Mouse (Mus musculus): ENCODE measurements around the gene Serpina9. TPM values are rescaled to one million over a fixed set of nuclear protein-coding genes. Genes with fewer than 3 reads are reported as not detected.
"Not testable (repeated sequence)": the region's sequence is repeated elsewhere in the genome, so short reads cannot be mapped to it uniquely, and the experiment has no call there.

Serpina9 gene
- polyA plus RNA-seq, 2 experiments, result 0.10 to 0.16 TPM

DNA sequence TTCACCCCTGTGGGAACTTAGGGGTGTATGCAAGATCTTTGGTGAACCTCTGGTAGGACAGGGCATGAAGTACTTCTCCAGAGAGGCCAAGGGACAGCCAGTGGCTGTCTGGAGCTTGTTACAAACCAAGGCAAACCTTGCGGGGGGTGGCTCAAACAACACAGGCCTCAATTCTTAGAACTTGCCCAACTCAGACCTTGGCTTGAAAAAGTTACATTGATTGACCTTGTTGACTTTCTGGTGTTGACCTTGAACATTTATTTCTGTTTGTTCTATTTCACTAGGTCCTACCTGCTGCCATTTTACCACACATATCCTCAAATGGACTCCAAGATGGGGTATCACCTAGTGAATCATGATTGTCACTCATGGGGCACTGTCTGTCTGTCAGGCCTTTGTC, 51.8 kb downstream of the Serpina9 start:
- H3K27me3 ChIP-seq (ENCODE audit: control insufficient read depth, insufficient read depth, low read length), result no peaks in the 10 kb centered on the region

DNA sequence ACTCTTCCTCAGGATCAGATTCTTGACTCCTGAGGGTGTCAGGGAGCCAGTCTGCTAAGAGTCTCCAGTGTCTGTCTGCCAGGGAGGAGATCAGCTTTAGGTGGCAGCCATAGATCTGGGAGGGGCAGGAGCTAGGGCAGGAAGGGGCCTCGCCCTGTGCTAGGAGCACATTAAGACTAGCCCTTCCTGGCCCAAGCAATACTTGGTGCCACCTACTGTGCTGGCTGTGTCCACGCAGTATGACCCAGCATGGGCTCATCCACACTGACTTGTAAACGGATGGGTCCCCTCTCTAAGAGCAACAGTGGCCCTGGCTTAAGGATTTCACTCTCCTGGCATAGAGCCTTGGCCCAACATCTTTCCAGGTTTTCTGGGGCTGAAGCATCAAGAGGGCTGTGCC, 54.8 kb downstream of the Serpina9 start, which contains the start of gene Serpina1e:
TSS of gene Serpina1e (minus strand) at position 178 of the 400 bp plus-strand sequence.
- no peak within 1 kb of the TSS for H3K4me2 ChIP-seq (replicated peaks; ENCODE audit: low read depth, low read length, severe bottlenecking)
- H3K4me3 ChIP-seq (replicated peaks; ENCODE audit: low read length), result no peak within 1 kb of the TSS
- 73% methylated on average over 3 of the region's 3 CpGs for WGBS
- H3K9me3 ChIP-seq (ENCODE audit: control insufficient read depth, low read length), result no peaks in the 10 kb centered on the region
- no peaks in the 10 kb centered on the region for H3K36me3 ChIP-seq (ENCODE audit: control insufficient read depth, insufficient read depth, low read length)
- no peak for ATAC-seq (ENCODE audit: low FRiP score, low read depth)
- no peaks in the 10 kb centered on the region for H3K27me3 ChIP-seq (ENCODE audit: control insufficient read depth, insufficient read depth, low read length)
- H3K27ac ChIP-seq (replicated peaks; ENCODE audit: low read depth, low read length), result no peak within 1 kb of the TSS
- TF ChIP-seq POLR2A (IDR thresholded peaks at IDR 0.05; ENCODE audit: borderline replicate concordance, extremely low read depth, insufficient read depth, insufficient read length), result no peak
- no peak within 1 kb of the TSS for H3K9ac ChIP-seq (ENCODE audit: low read depth, low read length, severe bottlenecking)
- no peaks in the 10 kb centered on the region for H3K4me1 ChIP-seq (ENCODE audit: control insufficient read depth, insufficient read depth, low read length)
- DNase-seq (ENCODE audit: low spot score), result no peak

More for the DNA sequence above, 51.8 kb downstream of the Serpina9 start:
- Histone ChIP-seq H3K4me3 (replicated peaks; ENCODE audit: low read length) (no peak overlapping the region), H3K36me3 (ENCODE audit: control insufficient read depth, insufficient read depth, low read length) (no peaks in the 10 kb centered on the region), H3K9me3 (ENCODE audit: control insufficient read depth, low read length) (no peaks in the 10 kb centered on the region), H3K4me2 (replicated peaks; ENCODE audit: low read depth, low read length, severe bottlenecking) (no peak overlapping the region), H3K4me1 (ENCODE audit: control insufficient read depth, insufficient read depth, low read length) (no peaks in the 10 kb centered on the region), H3K27ac (replicated peaks; ENCODE audit: low read depth, low read length) (no peak overlapping the region), H3K9ac (ENCODE audit: low read depth, low read length, severe bottlenecking) (no peak overlapping the region)
- TF ChIP-seq POLR2A (IDR thresholded peaks at IDR 0.05; ENCODE audit: borderline replicate concordance, extremely low read depth, insufficient read depth, insufficient read length), result no peak
- no peak for DNase-seq (ENCODE audit: low spot score)
- 100% methylated on average over 1 of the region's 1 CpGs for WGBS
- ATAC-seq (ENCODE audit: low FRiP score, low read depth), result no peak

DNA sequence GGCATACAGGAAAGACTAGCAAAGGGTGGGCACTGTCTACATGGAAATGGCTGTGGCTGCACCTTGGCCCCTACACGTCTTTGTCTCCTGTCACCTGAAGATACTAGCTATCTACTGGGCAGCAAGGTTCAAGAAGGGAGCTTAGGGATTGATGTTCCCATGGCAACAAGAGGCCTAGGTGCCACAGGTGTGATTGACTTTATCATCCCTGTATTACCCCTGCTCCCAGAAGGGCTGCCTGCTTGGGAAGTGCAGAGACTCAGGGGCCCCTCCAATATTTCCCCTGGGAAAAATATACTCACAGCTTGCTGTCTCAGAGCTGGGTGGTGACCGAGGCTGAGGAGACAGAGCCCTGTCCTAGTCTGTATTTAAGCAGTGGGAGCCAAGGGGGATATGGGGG, 57.0 kb downstream of the Serpina9 start:
- H3K9ac ChIP-seq (ENCODE audit: low read depth, low read length, severe bottlenecking); DNase-seq (ENCODE audit: low spot score); H3K9me3 ChIP-seq (ENCODE audit: control insufficient read depth, low read length); H3K4me3 ChIP-seq (replicated peaks; ENCODE audit: low read length); H3K4me1 ChIP-seq (ENCODE audit: control insufficient read depth, insufficient read depth, low read length); H3K36me3 ChIP-seq (ENCODE audit: control insufficient read depth, insufficient read depth, low read length); H3K4me2 ChIP-seq (replicated peaks; ENCODE audit: low read depth, low read length, severe bottlenecking); H3K27me3 ChIP-seq (ENCODE audit: control insufficient read depth, insufficient read depth, low read length); ATAC-seq (ENCODE audit: low FRiP score, low read depth); H3K27ac ChIP-seq (replicated peaks; ENCODE audit: low read depth, low read length): not testable (repeated sequence)
- 81% methylated on average over 2 of the region's 2 CpGs for WGBS

DNA sequence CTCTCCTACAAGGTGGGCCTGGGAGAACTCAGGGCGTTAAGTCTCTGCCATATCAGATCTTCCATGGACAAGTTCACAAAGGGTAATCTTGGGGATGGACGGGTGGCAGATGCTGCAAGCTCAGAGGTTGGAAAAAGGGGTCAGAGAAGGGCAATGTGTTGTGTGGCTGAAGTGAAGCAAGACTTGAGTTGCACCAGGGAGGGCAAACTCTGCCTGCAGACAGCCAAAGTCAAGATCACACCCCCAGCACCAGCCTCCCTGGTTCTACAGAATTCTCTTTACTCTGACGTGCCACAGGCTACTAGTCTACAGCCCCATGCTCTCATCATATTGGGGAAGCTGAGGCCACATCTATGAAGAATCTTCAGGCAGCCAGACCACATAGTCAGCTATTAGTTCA, 60.6 kb downstream of the Serpina9 start:
- not testable (repeated sequence) for ATAC-seq (ENCODE audit: low FRiP score, low read depth); DNase-seq (ENCODE audit: low spot score); H3K27ac ChIP-seq (replicated peaks; ENCODE audit: low read depth, low read length); H3K4me2 ChIP-seq (replicated peaks; ENCODE audit: low read depth, low read length, severe bottlenecking); H3K4me3 ChIP-seq (replicated peaks; ENCODE audit: low read length); H3K9me3 ChIP-seq (ENCODE audit: control insufficient read depth, low read length); H3K36me3 ChIP-seq (ENCODE audit: control insufficient read depth, insufficient read depth, low read length); H3K9ac ChIP-seq (ENCODE audit: low read depth, low read length, severe bottlenecking); H3K27me3 ChIP-seq (ENCODE audit: control insufficient read depth, insufficient read depth, low read length); H3K4me1 ChIP-seq (ENCODE audit: control insufficient read depth, insufficient read depth, low read length)
- WGBS, result 91% methylated on average over 3 of the region's 3 CpGs

DNA sequence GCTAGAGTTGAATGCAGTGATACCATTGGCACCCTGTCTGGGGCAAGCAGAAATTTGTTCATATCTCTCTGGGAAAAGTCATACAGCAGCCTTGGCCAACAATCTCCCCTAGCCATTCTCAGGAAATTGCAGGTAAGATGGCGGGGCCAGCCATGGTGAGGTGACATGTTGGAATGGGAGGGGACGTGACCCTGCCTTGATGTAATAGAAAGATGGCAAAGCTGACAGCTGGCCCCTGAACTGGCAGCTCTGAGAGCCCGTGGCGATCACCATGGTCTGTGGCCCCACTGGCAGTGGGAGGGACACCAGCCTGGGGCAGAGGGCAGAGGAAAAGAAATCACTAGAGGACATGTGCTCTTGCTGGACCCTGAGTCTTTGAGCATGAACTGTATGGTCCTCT, 67.3 kb downstream of the Serpina9 start:
- DNase-seq (ENCODE audit: low spot score), result no peak
- H3K27ac ChIP-seq (replicated peaks; ENCODE audit: low read depth, low read length), result no peak overlapping the region
- H3K27me3 ChIP-seq (ENCODE audit: control insufficient read depth, insufficient read depth, low read length), result no peaks in the 10 kb centered on the region
- no peaks in the 10 kb centered on the region for H3K4me1 ChIP-seq (ENCODE audit: control insufficient read depth, insufficient read depth, low read length)
- 77% methylated on average over 4 of the region's 4 CpGs for WGBS
- ATAC-seq (ENCODE audit: low FRiP score, low read depth), result no peak
- no peaks in the 10 kb centered on the region for H3K36me3 ChIP-seq (ENCODE audit: control insufficient read depth, insufficient read depth, low read length)
- no peak overlapping the region for H3K9ac ChIP-seq (ENCODE audit: low read depth, low read length, severe bottlenecking)
- H3K4me3 ChIP-seq (replicated peaks; ENCODE audit: low read length), result no peak overlapping the region
- H3K4me2 ChIP-seq (replicated peaks; ENCODE audit: low read depth, low read length, severe bottlenecking), result no peak overlapping the region
- TF ChIP-seq POLR2A (IDR thresholded peaks at IDR 0.05; ENCODE audit: borderline replicate concordance, extremely low read depth, insufficient read depth, insufficient read length), result no peak
- H3K9me3 ChIP-seq (ENCODE audit: control insufficient read depth, low read length), result no peaks in the 10 kb centered on the region

Other genes with a start within 250 kb of the Serpina9 start
- 0.06 and 0.14 TPM in 2 replicates for gene Serpina1d, start 240.2 kb downstream of the Serpina9 start, polyA plus RNA-seq (2012; rRNA removed)
- not detected in 2 replicates for gene Serpina1d, start 240.2 kb downstream of the Serpina9 start, polyA plus RNA-seq (2014; fragmentation: Nextera tagmentation; extraction: Ambion mirVana)
- gene Serpina1b, start 183.4 kb downstream of the Serpina9 start, polyA plus RNA-seq (2012; rRNA removed), result 0.72 and 0.80 TPM in 2 replicates
- not detected in 2 replicates for gene Serpina1b, start 183.4 kb downstream of the Serpina9 start, polyA plus RNA-seq (2014; fragmentation: Nextera tagmentation; extraction: Ambion mirVana)
- gene Serpina1a, start 150.2 kb downstream of the Serpina9 start, polyA plus RNA-seq (2012; rRNA removed), result 0.49 and 0.59 TPM in 2 replicates
- not detected in 2 replicates for gene Serpina1a, start 150.2 kb downstream of the Serpina9 start, polyA plus RNA-seq (2014; fragmentation: Nextera tagmentation; extraction: Ambion mirVana)
- gene Serpina1c, start 108.9 kb downstream of the Serpina9 start, polyA plus RNA-seq (2012; rRNA removed), result 0.23 TPM in 1 of 2 replicates, not detected in the other
- not detected in 2 replicates for gene Serpina1c, start 108.9 kb downstream of the Serpina9 start, polyA plus RNA-seq (2014; fragmentation: Nextera tagmentation; extraction: Ambion mirVana)
- gene Serpina1e, start 54.8 kb downstream of the Serpina9 start, polyA plus RNA-seq (2012; rRNA removed), result 0.28 and 0.36 TPM in 2 replicates
- gene Serpina1e, start 54.8 kb downstream of the Serpina9 start, polyA plus RNA-seq (2014; fragmentation: Nextera tagmentation; extraction: Ambion mirVana), result 0.19 TPM in 1 of 2 replicates, not detected in the other
- not detected in 2 replicates for gene Serpina11, start 23.8 kb downstream of the Serpina9 start, polyA plus RNA-seq (2012; rRNA removed)
- not detected in 2 replicates for gene Serpina11, start 23.8 kb downstream of the Serpina9 start, polyA plus RNA-seq (2014; fragmentation: Nextera tagmentation; extraction: Ambion mirVana)
- 0.03 TPM in 1 of 2 replicates, not detected in the other for gene Serpina12, start 30.7 kb upstream of the Serpina9 start, polyA plus RNA-seq (2012; rRNA removed)
- gene Serpina12, start 30.7 kb upstream of the Serpina9 start, polyA plus RNA-seq (2014; fragmentation: Nextera tagmentation; extraction: Ambion mirVana), result 0.06 TPM in 1 of 2 replicates, not detected in the other
- 0.05 TPM in 1 of 2 replicates, not detected in the other for gene Serpina5, start 87.4 kb upstream of the Serpina9 start, polyA plus RNA-seq (2012; rRNA removed)
- not detected in 2 replicates for gene Serpina5, start 87.4 kb upstream of the Serpina9 start, polyA plus RNA-seq (2014; fragmentation: Nextera tagmentation; extraction: Ambion mirVana)
- gene Serpina3a, start 99.0 kb upstream of the Serpina9 start, polyA plus RNA-seq (2012; rRNA removed), result not detected in 2 replicates
- not detected in 2 replicates for gene Serpina3a, start 99.0 kb upstream of the Serpina9 start, polyA plus RNA-seq (2014; fragmentation: Nextera tagmentation; extraction: Ambion mirVana)
- 0.06 TPM in 1 of 2 replicates, not detected in the other for gene Serpina3b, start 114.2 kb upstream of the Serpina9 start, polyA plus RNA-seq (2012; rRNA removed)
- gene Serpina3b, start 114.2 kb upstream of the Serpina9 start, polyA plus RNA-seq (2014; fragmentation: Nextera tagmentation; extraction: Ambion mirVana), result 0.45 TPM in 1 of 2 replicates, not detected in the other
- 0.09 TPM in 1 of 2 replicates, not detected in the other for gene Serpina3c, start 140.1 kb upstream of the Serpina9 start, polyA plus RNA-seq (2012; rRNA removed)
- gene Serpina3c, start 140.1 kb upstream of the Serpina9 start, polyA plus RNA-seq (2014; fragmentation: Nextera tagmentation; extraction: Ambion mirVana), result not detected in 2 replicates
- gene Serpina3f, start 200.8 kb upstream of the Serpina9 start, polyA plus RNA-seq (2012; rRNA removed), result 0.05 TPM in 1 of 2 replicates, not detected in the other
- gene Serpina3f, start 200.8 kb upstream of the Serpina9 start, polyA plus RNA-seq (2014; fragmentation: Nextera tagmentation; extraction: Ambion mirVana), result not detected in 2 replicates
- gene Serpina3g, start 222.5 kb upstream of the Serpina9 start, polyA plus RNA-seq (2012; rRNA removed), result 0.82 and 1.1 TPM in 2 replicates
- 0.87 and 1.1 TPM in 2 replicates for gene Serpina3g, start 222.5 kb upstream of the Serpina9 start, polyA plus RNA-seq (2014; fragmentation: Nextera tagmentation; extraction: Ambion mirVana)
- 0.27 and 0.55 TPM in 2 replicates for gene Serpina3i, start 249.4 kb upstream of the Serpina9 start, polyA plus RNA-seq (2012; rRNA removed)
- gene Serpina3i, start 249.4 kb upstream of the Serpina9 start, polyA plus RNA-seq (2014; fragmentation: Nextera tagmentation; extraction: Ambion mirVana), result 0.69 and 1.4 TPM in 2 replicates

Data from limb, embryonic 14.5 days (tissue).